Mouse (Mus musculus): ENCODE results near the gene Elk4. TPM values are rescaled to one million over a fixed set of nuclear protein-coding genes. Genes with fewer than 3 reads are reported as not detected.

The Elk4 gene
- polyA plus RNA-seq, 1 experiment from 2014 or later, result 22.0 TPM

DNA sequence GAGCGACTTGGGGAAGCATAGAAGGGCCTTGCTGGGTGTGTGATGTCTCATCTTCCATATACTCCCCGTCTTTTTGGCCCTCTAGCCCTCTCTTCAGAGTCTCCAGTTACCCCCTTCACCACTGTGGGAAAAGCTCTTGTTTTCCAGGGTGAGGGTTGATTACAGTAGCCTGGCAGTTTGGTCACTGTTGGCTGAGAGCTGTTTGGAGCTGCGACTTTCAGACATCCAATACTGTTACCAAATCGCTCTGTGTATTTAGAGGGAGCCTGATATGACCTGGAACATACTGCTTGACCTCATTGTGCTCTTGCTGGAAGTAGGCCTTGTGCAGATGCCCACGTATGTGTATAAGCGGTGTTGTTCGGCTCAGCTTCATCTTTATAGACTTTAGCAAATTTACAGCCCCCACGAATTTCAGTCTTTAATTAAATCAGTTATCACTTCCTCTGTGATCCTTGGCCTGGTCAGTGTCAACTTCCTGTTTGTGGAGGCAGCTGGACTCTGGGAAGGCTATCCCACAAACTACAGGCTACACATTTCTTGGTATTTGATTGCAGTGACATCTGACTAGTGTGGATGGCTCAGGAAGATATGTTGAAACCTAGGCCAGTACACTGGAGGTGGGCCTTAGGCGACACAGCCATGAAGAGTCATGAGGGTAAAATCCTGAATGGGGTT is 17.2 kb upstream of the Elk4 start:
- no peaks in the 10 kb centered on the region for H3K27me3 ChIP-seq (ENCODE audit: insufficient read depth, low read length)
- WGBS, result 57% methylated on average over 9 of the region's 9 CpGs
- TF ChIP-seq CTCF (IDR thresholded peaks at IDR 0.05; ENCODE audit: low read depth), result no peak
- DNase-seq (ENCODE audit: low spot score) (no peak), ATAC-seq (replicated peaks; ENCODE audit: low FRiP score, low read depth) (no peak)
- H3K4me2 ChIP-seq (ENCODE audit: low read length), result no peak overlapping the region
- H3K27ac ChIP-seq, result no peak overlapping the region
- H3K4me3 ChIP-seq (replicated peaks; ENCODE audit: low read depth, low read length), result no peak overlapping the region
- H3K4me1 ChIP-seq (replicated peaks; ENCODE audit: insufficient read depth, low read length), result no peaks in the 10 kb centered on the region
- H3K9ac ChIP-seq (ENCODE audit: low read depth, low read length), result no peak overlapping the region
- no peaks in the 10 kb centered on the region for H3K36me3 ChIP-seq (ENCODE audit: insufficient read depth, low read length)
- no peaks in the 10 kb centered on the region for H3K9me3 ChIP-seq (replicated peaks; ENCODE audit: low read length)

DNA sequence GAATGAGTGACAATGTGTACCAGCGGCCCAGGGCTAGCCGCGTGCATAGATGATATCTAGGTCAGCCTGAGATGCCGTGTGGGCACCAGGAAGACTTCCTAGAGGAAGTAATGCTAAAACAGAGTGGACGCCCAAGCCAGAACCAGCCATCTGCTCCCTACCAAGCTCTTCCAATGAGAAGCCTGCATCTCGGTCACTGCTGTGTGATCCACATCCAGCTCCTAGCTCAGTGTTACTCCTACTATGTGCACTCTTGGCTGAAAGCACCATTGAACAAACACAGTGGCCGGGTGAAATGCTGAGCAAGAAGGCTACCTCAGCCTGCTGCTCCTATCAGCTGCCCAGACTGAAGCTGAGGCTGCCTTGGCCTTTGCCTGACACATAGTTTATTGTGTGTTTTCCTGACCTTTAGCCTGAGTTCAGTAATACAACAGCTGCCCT is 14.8 kb upstream of the Elk4 start:
- Histone ChIP-seq H3K4me2 (ENCODE audit: low read length) (no peak overlapping the region), H3K36me3 (ENCODE audit: insufficient read depth, low read length) (no peaks in the 10 kb centered on the region), H3K4me3 (replicated peaks; ENCODE audit: low read depth, low read length) (no peak overlapping the region), H3K27ac (no peak overlapping the region), H3K4me1 (replicated peaks; ENCODE audit: insufficient read depth, low read length) (no peaks in the 10 kb centered on the region), H3K9me3 (replicated peaks; ENCODE audit: low read length) (no peaks in the 10 kb centered on the region), H3K27me3 (ENCODE audit: insufficient read depth, low read length) (no peaks in the 10 kb centered on the region), H3K9ac (ENCODE audit: low read depth, low read length) (no peak overlapping the region)
- 73% methylated on average over 7 of the region's 7 CpGs for WGBS
- ATAC-seq (replicated peaks; ENCODE audit: low FRiP score, low read depth) (no peak), DNase-seq (ENCODE audit: low spot score) (no peak)
- no peak for TF ChIP-seq CTCF (IDR thresholded peaks at IDR 0.05; ENCODE audit: low read depth)

DNA sequence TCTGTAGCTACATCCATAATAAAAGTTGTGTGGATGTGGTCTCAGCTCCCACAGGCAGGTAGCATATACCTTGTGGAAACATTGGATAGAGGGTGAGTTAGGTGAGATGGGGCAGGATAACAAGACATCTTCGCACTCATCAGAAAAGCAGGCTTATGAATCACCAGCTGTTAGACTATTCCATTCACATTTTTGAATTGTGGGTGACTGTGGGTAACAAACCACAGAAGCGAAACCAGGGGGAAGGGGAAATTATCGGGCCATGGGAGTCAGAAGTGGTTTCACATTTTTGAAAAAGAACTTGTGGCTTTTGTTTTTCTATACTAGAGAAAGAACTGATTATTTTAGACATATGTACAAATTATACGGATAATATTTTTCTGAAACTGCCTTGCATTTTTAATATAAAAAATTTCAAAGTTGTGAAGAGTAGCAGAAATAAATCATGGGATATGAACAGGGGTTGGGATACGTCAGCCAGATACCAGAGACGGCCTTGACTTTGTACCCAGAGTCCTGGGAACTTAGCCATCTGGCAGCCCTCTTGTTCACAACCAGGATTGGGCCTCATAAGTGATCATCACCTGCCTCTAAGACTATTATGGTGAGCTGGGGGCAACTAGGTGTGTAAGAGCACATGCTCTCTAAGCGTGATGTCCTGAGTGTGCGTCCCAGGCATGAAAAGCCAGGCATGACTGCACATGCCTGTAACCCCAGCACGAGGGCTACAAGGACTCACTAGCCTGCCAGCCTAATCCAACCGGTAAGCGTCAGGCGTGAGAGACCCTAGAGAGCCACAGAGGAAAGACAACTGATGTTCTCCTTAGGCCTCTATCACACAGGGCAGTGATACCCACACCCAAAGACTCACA is 14.0 kb upstream of the Elk4 start:
- no peak for TF ChIP-seq CTCF (IDR thresholded peaks at IDR 0.05; ENCODE audit: low read depth)
- H3K4me1 ChIP-seq (replicated peaks; ENCODE audit: insufficient read depth, low read length), result no peaks in the 10 kb centered on the region
- no peak overlapping the region for H3K27ac ChIP-seq
- no peaks in the 10 kb centered on the region for H3K36me3 ChIP-seq (ENCODE audit: insufficient read depth, low read length)
- no peak overlapping the region for H3K4me2 ChIP-seq (ENCODE audit: low read length)
- ATAC-seq (replicated peaks; ENCODE audit: low FRiP score, low read depth) (no peak), DNase-seq (ENCODE audit: low spot score) (no peak)
- no peaks in the 10 kb centered on the region for H3K27me3 ChIP-seq (ENCODE audit: insufficient read depth, low read length)
- no peaks in the 10 kb centered on the region for H3K9me3 ChIP-seq (replicated peaks; ENCODE audit: low read length)
- no peak overlapping the region for H3K4me3 ChIP-seq (replicated peaks; ENCODE audit: low read depth, low read length)
- 73% methylated on average over 12 of the region's 12 CpGs for WGBS
- H3K9ac ChIP-seq (ENCODE audit: low read depth, low read length), result no peak overlapping the region

DNA sequence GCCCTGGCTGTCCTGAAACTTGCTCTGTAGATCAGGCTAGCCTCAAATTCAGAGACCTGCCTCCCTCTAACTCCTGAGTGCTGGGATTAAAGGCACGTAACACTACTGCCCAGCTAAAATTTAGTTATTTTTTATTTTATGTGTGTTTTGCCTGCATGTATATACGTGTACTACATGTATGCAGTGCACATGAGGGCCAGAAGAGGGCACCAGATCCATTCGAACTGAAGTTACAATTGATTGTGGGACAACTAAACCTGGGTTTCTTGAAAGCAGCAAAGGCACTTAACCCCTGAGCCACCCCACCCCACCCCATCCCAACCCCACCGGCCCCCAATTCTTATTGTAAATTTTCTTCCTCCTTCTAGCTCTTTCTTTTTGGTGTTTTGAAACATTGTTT is 12.3 kb upstream of the Elk4 start:
- H3K27ac ChIP-seq, result no peak overlapping the region
- 40% methylated on average over 4 of the region's 4 CpGs for WGBS
- H3K9ac ChIP-seq (ENCODE audit: low read depth, low read length), result no peak overlapping the region
- H3K4me1 ChIP-seq (replicated peaks; ENCODE audit: insufficient read depth, low read length), result no peaks in the 10 kb centered on the region
- DNase-seq (ENCODE audit: low spot score), result peak; percentile 62
- TF ChIP-seq CTCF (IDR thresholded peaks at IDR 0.05; ENCODE audit: low read depth), result peak; percentile 82
- H3K27me3 ChIP-seq (ENCODE audit: insufficient read depth, low read length), result no peaks in the 10 kb centered on the region
- no peaks in the 10 kb centered on the region for H3K9me3 ChIP-seq (replicated peaks; ENCODE audit: low read length)
- no peak overlapping the region for H3K4me2 ChIP-seq (ENCODE audit: low read length)
- no peaks in the 10 kb centered on the region for H3K36me3 ChIP-seq (ENCODE audit: insufficient read depth, low read length)
- H3K4me3 ChIP-seq (replicated peaks; ENCODE audit: low read depth, low read length), result no peak overlapping the region
- no peak for ATAC-seq (replicated peaks; ENCODE audit: low FRiP score, low read depth)

DNA sequence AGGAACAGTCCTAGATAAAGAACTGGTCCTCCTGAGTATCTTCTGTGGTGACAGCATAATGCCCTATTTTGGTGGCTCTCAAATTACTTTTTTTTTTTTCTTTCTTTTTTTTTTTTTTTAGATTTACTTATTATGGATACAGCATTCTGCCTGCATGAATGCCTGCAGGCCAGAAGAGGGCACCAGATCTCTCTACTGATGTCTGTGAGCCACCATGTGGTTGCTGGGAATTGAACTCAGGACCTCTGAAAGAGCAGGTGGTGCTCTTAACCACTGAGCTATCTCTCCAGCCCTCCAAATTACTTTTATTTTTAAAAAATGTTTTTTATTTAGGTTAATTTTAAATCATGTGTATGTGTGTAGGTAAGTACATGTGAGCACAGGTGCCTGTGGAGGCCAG is 6.9 kb upstream of the Elk4 start:
- no peak overlapping the region for H3K4me3 ChIP-seq (replicated peaks; ENCODE audit: low read depth, low read length)
- no peaks in the 10 kb centered on the region for H3K4me1 ChIP-seq (replicated peaks; ENCODE audit: insufficient read depth, low read length)
- peak; percentile 60 for TF ChIP-seq CTCF (IDR thresholded peaks at IDR 0.05; ENCODE audit: low read depth)
- no peak for ATAC-seq (replicated peaks; ENCODE audit: low FRiP score, low read depth)
- no peak for DNase-seq (ENCODE audit: low spot score)
- H3K27ac ChIP-seq, result no peak overlapping the region
- no peak overlapping the region for H3K9ac ChIP-seq (ENCODE audit: low read depth, low read length)
- H3K9me3 ChIP-seq (replicated peaks; ENCODE audit: low read length), result no peaks in the 10 kb centered on the region
- H3K4me2 ChIP-seq (ENCODE audit: low read length), result no peak overlapping the region
- no peaks in the 10 kb centered on the region for H3K36me3 ChIP-seq (ENCODE audit: insufficient read depth, low read length)
- H3K27me3 ChIP-seq (ENCODE audit: insufficient read depth, low read length), result no peaks in the 10 kb centered on the region

DNA sequence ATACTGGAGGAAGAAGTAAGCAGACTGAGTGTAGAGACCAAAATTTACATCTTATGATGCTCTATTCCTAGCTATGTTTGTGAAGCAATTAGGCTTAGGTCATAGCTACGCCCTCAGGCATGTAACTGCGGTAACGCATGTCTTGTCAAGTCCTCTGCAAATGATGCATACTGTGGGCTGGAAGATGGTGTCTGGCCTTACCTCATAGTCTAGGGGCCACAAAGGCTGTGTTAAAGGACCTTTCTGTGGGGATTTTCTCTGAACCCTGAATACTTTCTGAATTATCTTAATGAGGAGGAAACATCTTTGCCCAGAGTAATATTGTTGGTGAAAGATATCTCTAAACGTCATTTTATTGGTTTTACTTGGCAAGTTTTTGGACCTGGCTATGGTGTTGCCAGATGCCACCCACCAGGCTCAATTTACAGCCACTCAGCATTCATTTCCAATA is 5.5 kb upstream of the Elk4 start:
- ATAC-seq (replicated peaks; ENCODE audit: low FRiP score, low read depth), result no peak

More for the DNA sequence above, 5.5 kb upstream of the Elk4 start:
- no peak overlapping the region for H3K4me3 ChIP-seq (replicated peaks; ENCODE audit: low read depth, low read length)
- no peak overlapping the region for H3K9ac ChIP-seq (ENCODE audit: low read depth, low read length)
- no peaks in the 10 kb centered on the region for H3K27me3 ChIP-seq (ENCODE audit: insufficient read depth, low read length)
- H3K9me3 ChIP-seq (replicated peaks; ENCODE audit: low read length), result no peaks in the 10 kb centered on the region
- 77% methylated on average over 4 of the region's 4 CpGs for WGBS
- H3K36me3 ChIP-seq (ENCODE audit: insufficient read depth, low read length), result no peaks in the 10 kb centered on the region
- H3K27ac ChIP-seq, result no peak overlapping the region
- TF ChIP-seq CTCF (IDR thresholded peaks at IDR 0.05; ENCODE audit: low read depth), result no peak
- no peak overlapping the region for H3K4me2 ChIP-seq (ENCODE audit: low read length)
- no peak for DNase-seq (ENCODE audit: low spot score)
- H3K4me1 ChIP-seq (replicated peaks; ENCODE audit: insufficient read depth, low read length), result 0 out of 2 replicates have a peak, but pooled peaks cover 5% of the 10 kb centered on the region

Measured in kidney, postnatal 0 days (tissue).